Mouse (Mus musculus): ENCODE measurements around the gene Frmd8.

Frmd8 gene

GRCm38 (mm10) chr19:5824043-5824825, 50.8 kb downstream of the Frmd8 start:
- peak; percentile 39 to 62 for DNase-seq

GRCm38 (mm10) chr19:5823266-5823839, 51.7 kb downstream of the Frmd8 start:
- peak; percentile 67 to 83 for DNase-seq

- no peak for DNase-seq
These were observed 52.3 kb downstream of the Frmd8 start for GRCm38 (mm10) chr19:5822834-5823205.

GRCm38 (mm10) chr19:5822174-5822833, 52.8 kb downstream of the Frmd8 start:
- no peak for DNase-seq

- DNase-seq: no peak
These were observed 53.3 kb downstream of the Frmd8 start for GRCm38 (mm10) chr19:5821847-5822173.

- DNase-seq: no peak
These were observed 55.5 kb downstream of the Frmd8 start for GRCm38 (mm10) chr19:5819549-5819948.

- DNase-seq: no peak
These were observed 56.5 kb downstream of the Frmd8 start for GRCm38 (mm10) chr19:5818590-5818977.

GRCm38 (mm10) chr19:5817703-5818589, 57.1 kb downstream of the Frmd8 start:
- peak; percentile 89 for DNase-seq

- DNase-seq: peak in 1 of 2 experiments; percentile 40
These were observed 59.1 kb downstream of the Frmd8 start for GRCm38 (mm10) chr19:5815928-5816327.

- no peak for DNase-seq
These were observed 60.1 kb downstream of the Frmd8 start for GRCm38 (mm10) chr19:5815010-5815409.

- DNase-seq: peak; percentile 69 to 85
These were observed 61.0 kb downstream of the Frmd8 start for GRCm38 (mm10) chr19:5814048-5814447.

- no peak for DNase-seq
These were observed 61.5 kb downstream of the Frmd8 start for GRCm38 (mm10) chr19:5813567-5813966.

GRCm38 (mm10) chr19:5811771-5812504, 63.1 kb downstream of the Frmd8 start:
- no peak for DNase-seq

GRCm38 (mm10) chr19:5810840-5811563, 64.1 kb downstream of the Frmd8 start:
- DNase-seq: no peak

GRCm38 (mm10) chr19:5810103-5810839, 64.8 kb downstream of the Frmd8 start:
- DNase-seq: no peak

- DNase-seq: no peak
These were observed 65.4 kb downstream of the Frmd8 start for GRCm38 (mm10) chr19:5809712-5810089.

GRCm38 (mm10) chr19:5808955-5809711, 65.9 kb downstream of the Frmd8 start:
- no peak for DNase-seq

- DNase-seq: no peak
These were observed 67.3 kb downstream of the Frmd8 start for GRCm38 (mm10) chr19:5807740-5808139.

GRCm38 (mm10) chr19:5806809-5807205, 68.3 kb downstream of the Frmd8 start:
- peak in 1 of 2 experiments; percentile 49 for DNase-seq

Measured in thymus, postnatal 36 days (tissue).